Mouse (Mus musculus) R1 (cell line): ENCODE data around the gene Cntln.
A peak's percentile ranks its signal among the peaks of the same experiment; 100 is the strongest.

Source experiments
- DNase-seq: peaks from one replicate; pipeline ENCODE4 v3.0.0-alpha.2; 2018; ENCODE audit warnings: low read depth, low spot score

Gene Cntln

GRCm38 (mm10) chr4:84884111-84884538 is at the start of gene Cntln:
Gene Cntln (plus strand): TSS chr4:84884309.
- peak; percentile 92 for DNase-seq

- DNase-seq, result peak; percentile 67
These were observed 47.1 kb upstream of the Cntln start for GRCm38 (mm10) chr4:84836979-84837378.

GRCm38 (mm10) chr4:84838545-84838944 is 45.6 kb upstream of the Cntln start:
- no peak for DNase-seq

GRCm38 (mm10) chr4:84839466-84839865 is 44.6 kb upstream of the Cntln start:
- DNase-seq, result no peak

GRCm38 (mm10) chr4:84857588-84857987 is 26.5 kb upstream of the Cntln start:
- DNase-seq, result peak; percentile 34

- DNase-seq, result peak; percentile 11
These were observed 7.8 kb upstream of the Cntln start for GRCm38 (mm10) chr4:84876347-84876746.

- DNase-seq, result no peak
These were observed 463 bp upstream of the Cntln start for GRCm38 (mm10) chr4:84883646-84884045.

- DNase-seq, result peak; percentile 37
These were observed 596 bp downstream of the Cntln start for GRCm38 (mm10) chr4:84884539-84885270.

GRCm38 (mm10) chr4:84885271-84885540 is 1.1 kb downstream of the Cntln start:
- DNase-seq, result no peak

- DNase-seq, result peak; percentile 60
These were observed 34.3 kb downstream of the Cntln start for GRCm38 (mm10) chr4:84918393-84918792.

- no peak for DNase-seq
These were observed 50.3 kb downstream of the Cntln start for GRCm38 (mm10) chr4:84934342-84934929.

- no peak for DNase-seq
These were observed 58.0 kb downstream of the Cntln start for GRCm38 (mm10) chr4:84942059-84942458.

GRCm38 (mm10) chr4:84942651-84943050 is 58.5 kb downstream of the Cntln start:
- DNase-seq, result no peak

- no peak for DNase-seq
These were observed 60.0 kb downstream of the Cntln start for GRCm38 (mm10) chr4:84944100-84944499.

GRCm38 (mm10) chr4:84946450-84946849 is 62.3 kb downstream of the Cntln start:
- no peak for DNase-seq

- DNase-seq, result no peak
These were observed 93.0 kb downstream of the Cntln start for GRCm38 (mm10) chr4:84976875-84977646.

GRCm38 (mm10) chr4:84995520-84996348 is 111.6 kb downstream of the Cntln start:
- no peak for DNase-seq

- no peak for DNase-seq
These were observed 121.5 kb downstream of the Cntln start for GRCm38 (mm10) chr4:85005581-85005980.

- no peak for DNase-seq
These were observed 122.7 kb downstream of the Cntln start for GRCm38 (mm10) chr4:85006789-85007188.

- DNase-seq, result no peak
These were observed 126.7 kb downstream of the Cntln start for GRCm38 (mm10) chr4:85010846-85011245.

GRCm38 (mm10) chr4:85045748-85046147 is 161.6 kb downstream of the Cntln start:
- peak; percentile 11 for DNase-seq
